Mouse (Mus musculus) common myeloid progenitor, adult 5-6 weeks (primary cell): ENCODE data around the gene Ptpn5. TPM values are rescaled to one million over a fixed set of nuclear protein-coding genes. Genes with fewer than 3 reads are reported as not detected.

Experiments
- ATAC-seq: replicated peaks from 2 replicates; pipeline ENCODE4 v1.8.0; 2016; ENCODE audit warnings: low read depth, mild to moderate bottlenecking, moderate TSS enrichment, inconsistent platforms; ENCODE audit not compliant: poor library complexity, severe bottlenecking
- total RNA-seq: library from RNA; stranded (forward); fragments of 200-1000, 187-1606 nt; gene quantifications from 2 replicates; pipeline ENCODE4 v1.2.3, GENCODE M21; 2017

Gene Ptpn5
- total RNA-seq, 1 experiment from 2014 or later: not detected

GRCm38 (mm10) chr7:47113383-47113782 is 20.1 kb downstream of the Ptpn5 start:
- no peak for ATAC-seq

- no peak for ATAC-seq
These were observed 21.4 kb downstream of the Ptpn5 start for GRCm38 (mm10) chr7:47112036-47112435.

GRCm38 (mm10) chr7:47111121-47111520 is 22.4 kb downstream of the Ptpn5 start:
- ATAC-seq: no peak

- peak; percentile 39; the same call in 1 of the 2 replicates for ATAC-seq
These were observed 23.0 kb downstream of the Ptpn5 start for GRCm38 (mm10) chr7:47110511-47110910.

- no peak for ATAC-seq
These were observed 24.7 kb downstream of the Ptpn5 start for GRCm38 (mm10) chr7:47108779-47109189.

- ATAC-seq: no peak
These were observed 26.5 kb downstream of the Ptpn5 start for GRCm38 (mm10) chr7:47106949-47107348.

GRCm38 (mm10) chr7:47103671-47104414 is 29.6 kb downstream of the Ptpn5 start:
- peak; percentile 98 for ATAC-seq

- ATAC-seq: no peak
These were observed 30.5 kb downstream of the Ptpn5 start for GRCm38 (mm10) chr7:47102970-47103369.

- ATAC-seq: no peak
These were observed 32.9 kb downstream of the Ptpn5 start for GRCm38 (mm10) chr7:47100615-47101014.

- ATAC-seq: no peak
These were observed 34.2 kb downstream of the Ptpn5 start for GRCm38 (mm10) chr7:47099306-47099705.

- ATAC-seq: peak; percentile 53; the same call in 1 of the 2 replicates
These were observed 35.4 kb downstream of the Ptpn5 start for GRCm38 (mm10) chr7:47098044-47098443.

- ATAC-seq: no peak
These were observed 38.5 kb downstream of the Ptpn5 start for GRCm38 (mm10) chr7:47094969-47095368.

- ATAC-seq: no peak
These were observed 39.5 kb downstream of the Ptpn5 start for GRCm38 (mm10) chr7:47093935-47094334.

GRCm38 (mm10) chr7:47085075-47085474 is 48.4 kb downstream of the Ptpn5 start:
- ATAC-seq: no peak

GRCm38 (mm10) chr7:47081277-47081676 is 52.2 kb downstream of the Ptpn5 start:
- peak; percentile 74 for ATAC-seq

- no peak for ATAC-seq
These were observed 52.6 kb downstream of the Ptpn5 start for GRCm38 (mm10) chr7:47080868-47081267.

- ATAC-seq: peak; percentile 48; the same call in 1 of the 2 replicates
These were observed 56.0 kb downstream of the Ptpn5 start for GRCm38 (mm10) chr7:47077451-47077850.

GRCm38 (mm10) chr7:47076729-47077128 is 56.8 kb downstream of the Ptpn5 start:
- no peak for ATAC-seq

GRCm38 (mm10) chr7:47076193-47076592 is 57.3 kb downstream of the Ptpn5 start:
- ATAC-seq: no peak

- ATAC-seq: no peak
These were observed 59.7 kb downstream of the Ptpn5 start for GRCm38 (mm10) chr7:47073536-47074521.

GRCm38 (mm10) chr7:47072551-47072950 is 60.9 kb downstream of the Ptpn5 start:
- ATAC-seq: no peak
